Mouse (Mus musculus): ENCODE data around the gene Chit1.

Chit1 gene

DNA sequence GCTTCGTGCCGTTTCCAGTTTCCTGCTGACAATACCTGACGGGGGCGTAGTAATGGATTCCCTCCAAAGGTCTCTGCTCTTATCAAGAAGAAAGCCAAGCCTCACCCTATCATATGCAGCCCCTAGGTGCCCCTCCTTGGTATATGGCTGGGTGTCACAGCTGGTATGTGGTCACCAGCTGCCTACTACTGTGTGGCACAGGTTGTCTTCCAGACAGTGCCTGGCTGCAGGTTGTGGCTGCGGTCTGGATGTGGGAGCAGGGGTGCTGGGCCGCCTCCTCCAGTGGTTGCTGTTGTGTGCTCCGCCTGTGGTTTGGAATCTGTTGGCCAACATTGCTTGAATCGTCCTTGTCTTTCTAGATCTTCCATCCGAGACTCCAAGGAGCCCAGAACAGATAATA lies 39.7 kb downstream of the Chit1 start:
- no peak for DNase-seq

DNA sequence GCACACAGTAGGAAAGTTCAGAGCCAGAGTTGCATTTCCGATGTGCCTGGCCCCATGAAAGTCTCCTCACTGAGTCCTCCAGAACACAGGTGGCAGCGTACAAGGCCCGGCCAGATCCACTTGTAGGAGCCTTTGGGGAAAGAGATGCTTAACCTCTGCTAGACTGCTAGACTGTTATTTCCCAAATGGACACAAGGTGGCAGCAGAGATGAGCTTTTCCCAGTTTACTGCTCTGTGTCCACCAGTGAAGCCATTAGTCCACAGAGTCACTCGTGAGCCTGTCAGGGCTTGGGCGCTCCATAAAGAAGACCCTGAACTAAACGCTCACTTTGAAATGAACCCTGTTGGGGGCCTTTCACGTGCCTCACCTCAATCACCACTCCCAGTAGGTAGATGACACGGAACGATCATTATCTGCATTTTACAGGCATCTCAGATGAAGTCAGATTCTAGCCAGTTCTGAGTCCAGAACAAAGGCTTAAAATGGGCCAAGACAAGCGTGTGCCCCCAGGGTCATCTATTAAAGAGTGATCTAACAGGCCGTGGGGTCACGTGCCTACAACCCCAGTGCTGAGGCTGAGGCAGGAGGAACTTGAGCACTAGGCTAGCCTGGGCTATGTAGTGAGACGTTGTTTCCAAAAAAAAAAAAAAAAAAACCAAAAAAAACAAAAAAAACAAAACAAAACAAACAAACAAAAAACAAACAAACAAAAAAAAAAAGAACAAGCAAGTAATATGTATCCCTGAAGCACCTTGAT lies 40.8 kb downstream of the Chit1 start:
- DNase-seq, result peak; percentile 73

DNA sequence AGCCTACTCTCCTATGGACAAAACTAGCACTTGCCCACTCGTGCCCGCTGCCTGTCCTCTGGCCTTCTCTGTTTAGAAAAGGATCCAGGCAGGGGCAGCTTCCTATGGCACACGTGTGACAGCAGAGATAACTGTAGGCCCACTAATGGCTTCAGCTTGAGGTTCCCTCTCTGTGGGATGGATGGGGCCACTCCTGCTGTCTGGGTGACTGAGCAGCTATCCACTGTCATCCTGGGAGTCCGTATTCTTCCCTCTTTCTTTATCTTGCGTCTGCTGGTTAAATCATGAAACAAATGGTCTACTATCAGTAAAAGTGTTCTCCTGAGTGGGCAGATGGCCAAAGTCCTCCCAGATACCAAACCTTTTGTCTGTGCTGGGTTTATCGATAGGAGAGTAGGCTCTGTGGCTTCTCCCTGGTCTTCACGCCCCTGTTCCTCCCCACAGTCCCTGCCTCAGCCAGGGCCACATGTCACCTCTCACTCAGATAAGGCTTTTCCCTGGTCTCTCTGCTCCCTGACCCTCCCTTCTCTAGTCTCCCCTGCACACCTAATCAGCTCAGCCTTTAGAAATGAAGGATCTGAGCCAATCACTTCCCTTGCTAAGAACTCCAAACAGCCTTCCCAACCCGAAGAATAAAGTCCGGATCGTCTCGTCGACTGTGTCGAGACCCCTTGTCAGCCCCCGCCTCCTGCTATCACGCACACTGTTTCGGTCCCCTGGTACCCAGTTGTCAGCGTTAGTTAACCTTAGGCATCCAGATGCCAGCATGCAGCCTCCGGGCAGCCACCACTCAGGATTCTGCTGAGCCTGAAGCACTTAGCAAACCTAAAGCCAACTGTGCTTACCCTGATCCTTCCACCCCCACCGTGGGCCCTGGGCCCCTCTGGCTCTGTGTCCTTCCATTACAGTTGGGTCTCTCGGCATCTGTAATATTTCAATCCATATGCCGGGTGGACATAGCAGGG lies 41.9 kb downstream of the Chit1 start:
- DNase-seq, result no peak

DNA sequence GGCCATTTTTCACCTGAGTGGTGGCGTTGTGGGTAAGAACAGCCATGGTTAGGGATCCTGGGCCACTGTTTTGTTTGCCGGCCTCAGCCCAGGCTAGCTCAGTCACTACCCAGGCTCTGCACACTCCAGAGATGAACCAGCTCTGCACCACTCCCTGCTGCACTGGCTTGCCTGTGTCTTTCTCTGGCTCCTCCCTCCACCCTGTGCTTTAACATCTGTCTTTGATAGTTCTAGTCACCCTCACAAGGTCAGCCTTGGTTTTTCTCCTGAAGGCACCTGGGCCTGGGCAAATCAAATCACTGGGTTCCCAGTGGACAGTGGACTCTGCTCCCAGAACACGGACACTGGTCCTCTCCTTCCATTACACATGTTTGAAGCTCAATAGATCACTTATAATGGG lies 43.1 kb downstream of the Chit1 start:
- DNase-seq, result no peak

DNA sequence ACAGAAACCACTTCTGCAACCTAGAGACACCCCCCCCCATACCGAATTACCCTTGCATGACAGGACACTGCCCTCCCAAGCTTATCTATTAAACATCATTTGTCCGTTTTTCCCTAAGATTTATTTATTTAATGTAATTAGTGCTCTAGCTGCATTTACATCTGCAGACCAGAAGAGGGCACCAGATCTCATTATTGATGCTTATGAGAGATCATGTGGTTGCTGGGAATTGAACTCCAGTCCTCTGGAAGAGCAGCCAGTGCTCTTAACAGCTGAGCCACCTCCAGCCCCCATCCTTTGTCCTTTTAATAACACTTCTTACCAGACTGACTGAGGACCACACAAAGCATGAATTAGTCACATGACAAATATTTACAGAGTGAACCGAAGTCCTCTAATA lies 43.6 kb downstream of the Chit1 start:
- no peak for DNase-seq

DNA sequence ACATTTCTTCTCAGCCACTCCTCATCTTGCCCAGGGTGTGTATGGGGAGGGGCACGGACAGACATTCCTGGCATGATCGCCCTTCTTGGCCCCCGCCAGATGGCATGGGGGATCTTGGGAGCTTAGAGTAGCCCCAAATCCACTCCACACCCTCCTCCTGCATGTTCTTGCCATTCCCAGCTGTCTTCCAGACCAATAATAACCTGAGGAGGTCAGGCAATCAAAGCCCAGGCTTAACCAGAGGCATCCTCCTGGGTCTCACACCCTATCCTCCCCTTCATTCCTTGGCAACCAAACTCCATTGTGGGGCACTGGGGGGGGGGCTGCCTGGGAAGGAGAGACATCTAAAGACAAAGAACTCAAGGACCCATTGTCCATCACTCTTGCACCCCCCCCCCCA lies 49.4 kb downstream of the Chit1 start:
- no peak for DNase-seq

DNA sequence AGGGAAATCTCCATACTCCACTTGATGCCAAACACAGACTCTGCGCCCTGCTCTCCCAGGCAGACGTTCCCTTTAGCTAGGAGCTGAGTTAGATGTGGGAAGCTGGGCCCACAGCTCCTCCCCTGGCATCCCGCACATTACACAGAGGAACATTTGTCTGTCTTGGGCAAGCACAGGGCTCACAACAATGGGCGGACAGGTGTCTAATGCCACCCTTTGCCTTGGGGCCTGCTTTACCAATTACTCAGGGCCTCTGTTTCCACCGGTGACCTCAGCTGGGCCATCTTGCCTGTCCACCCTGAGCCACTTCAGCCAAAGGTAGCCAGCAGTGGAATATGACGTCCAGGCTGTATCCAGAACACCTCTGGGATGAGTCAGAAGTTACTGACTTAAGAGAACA lies 50.4 kb downstream of the Chit1 start:
- no peak for DNase-seq

DNA sequence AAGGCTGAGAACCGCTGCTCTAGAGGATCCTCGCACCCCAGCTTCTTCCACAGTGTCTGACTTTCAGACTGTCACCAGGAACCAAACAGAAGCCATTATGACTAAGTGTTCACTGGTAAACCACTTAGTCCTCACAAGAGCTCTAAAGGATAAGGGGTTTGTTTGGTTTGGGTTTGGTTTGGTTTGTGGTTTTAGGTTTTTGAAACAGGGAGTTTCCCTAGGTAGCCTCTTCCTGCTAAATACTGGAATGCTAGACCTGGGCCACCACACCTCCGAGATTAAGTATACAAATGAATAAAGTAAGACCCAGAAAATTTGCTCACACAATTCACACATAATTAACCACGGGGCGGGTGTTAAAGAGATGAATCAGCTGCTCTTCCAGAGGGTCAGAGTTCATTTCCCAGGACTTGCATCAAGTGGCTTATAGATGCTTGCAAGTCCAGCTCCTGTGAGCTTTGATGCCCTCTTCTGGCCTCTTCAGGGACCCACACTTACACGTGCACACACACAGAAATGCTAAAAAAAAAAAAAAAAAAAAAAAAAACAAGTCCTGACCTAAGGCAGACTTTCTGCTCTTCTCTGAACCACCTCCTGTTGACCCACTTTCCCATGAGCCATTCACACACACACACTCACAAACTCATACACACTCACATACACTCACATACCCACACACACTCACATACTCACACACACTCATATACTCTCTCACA lies 51.6 kb downstream of the Chit1 start:
- no peak for DNase-seq

DNA sequence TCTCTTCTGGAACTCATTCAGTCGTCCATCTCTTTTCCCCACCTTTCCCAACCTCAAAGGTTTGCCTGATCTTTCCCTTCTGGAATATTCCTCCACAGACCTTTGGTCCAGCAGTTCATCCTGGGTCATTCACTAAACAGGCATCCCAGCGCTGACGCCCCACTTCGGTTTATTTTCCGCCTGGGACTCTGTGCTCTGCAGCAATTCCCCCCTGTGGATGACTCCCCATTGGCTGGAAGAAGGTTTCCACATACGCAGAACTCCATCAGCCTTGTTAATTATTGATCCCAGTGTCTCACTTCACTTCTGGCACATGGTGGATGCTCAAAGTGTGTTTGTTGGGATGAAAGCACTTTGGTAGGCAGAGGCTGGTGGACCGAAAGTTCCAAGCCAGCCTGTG lies 52.4 kb downstream of the Chit1 start:
- no peak for DNase-seq

DNA sequence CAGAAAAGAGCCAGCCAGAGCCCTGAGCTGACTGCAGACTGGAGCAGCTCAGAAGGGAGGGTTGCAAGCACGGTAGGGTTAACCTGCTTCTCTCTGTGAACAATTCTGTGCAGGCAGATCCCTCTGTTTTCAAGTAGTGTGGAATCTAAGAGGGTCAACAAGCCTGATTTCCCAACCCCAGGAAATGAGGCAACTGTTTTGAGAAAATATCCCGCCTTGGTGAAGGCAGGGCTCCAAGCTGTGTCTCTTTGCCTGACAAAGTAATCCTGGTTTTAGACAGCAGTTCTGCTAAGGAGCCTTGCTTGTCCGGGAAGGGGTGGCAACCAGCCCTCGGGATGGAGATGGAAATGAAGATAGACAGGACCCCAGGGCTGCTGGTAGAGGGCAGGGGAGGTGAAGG lies 53.4 kb downstream of the Chit1 start:
- no peak for DNase-seq

DNA sequence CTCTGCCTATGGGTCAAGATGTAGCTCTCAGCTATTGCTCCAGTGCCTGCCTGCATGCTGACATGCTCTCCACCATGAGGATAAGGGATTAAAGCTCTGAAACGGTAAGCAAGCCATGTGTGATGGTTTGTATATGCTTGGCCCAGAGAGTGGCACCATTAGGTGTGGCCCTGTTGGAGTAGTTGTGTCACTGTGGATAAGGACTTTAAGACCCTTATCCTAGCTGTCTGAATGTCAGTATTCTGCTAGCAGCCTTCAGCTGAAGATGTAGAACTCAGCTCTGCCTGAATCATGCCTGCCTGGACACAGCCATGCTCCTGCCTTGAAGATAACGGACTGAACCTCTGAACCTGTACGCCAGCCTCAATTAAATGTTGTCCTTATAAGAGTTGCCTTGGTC lies 55.5 kb downstream of the Chit1 start:
- DNase-seq, result no peak

DNA sequence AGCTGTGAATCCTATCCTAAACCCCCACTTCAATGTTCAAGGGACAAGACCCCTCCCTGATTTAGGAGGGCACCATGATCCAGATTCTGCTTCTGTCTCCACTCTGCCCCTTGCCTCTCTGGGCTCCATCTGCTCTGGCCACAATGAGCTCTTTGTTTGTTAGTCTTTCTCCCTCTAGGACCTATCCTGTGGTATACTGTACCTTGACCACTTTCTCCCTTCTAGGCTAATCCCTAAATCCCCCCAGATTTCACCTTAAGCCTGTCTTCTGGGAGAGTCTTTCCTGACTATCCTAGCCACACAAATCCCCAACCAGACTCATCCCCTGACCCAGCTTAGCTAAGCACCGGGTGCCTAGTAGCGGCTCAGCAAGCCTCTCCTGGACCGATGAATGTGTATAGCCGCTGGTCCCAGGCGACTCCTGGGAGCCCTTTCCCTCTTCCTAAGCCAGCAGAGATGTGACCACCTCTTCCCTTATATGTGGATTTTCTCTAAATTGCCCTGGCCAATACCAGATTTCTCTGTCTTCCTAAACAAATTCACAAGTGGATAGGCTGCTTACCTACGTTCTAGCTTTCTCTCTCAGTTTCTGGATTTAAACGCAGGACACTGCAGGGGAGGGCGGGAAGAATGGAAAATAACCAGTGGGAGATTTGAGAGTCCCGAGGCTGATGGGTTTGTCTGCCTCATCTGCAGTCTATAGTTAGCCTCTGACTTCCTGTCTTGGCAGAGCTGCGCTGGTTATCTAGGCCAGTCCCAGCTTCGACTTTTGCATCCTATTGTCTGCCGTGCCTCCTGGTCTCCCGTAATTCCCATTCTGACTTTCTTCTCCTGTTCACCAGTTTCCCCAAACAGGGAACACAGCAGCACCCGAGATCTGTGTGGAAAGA lies 56.6 kb downstream of the Chit1 start:
- DNase-seq, result no peak

DNA sequence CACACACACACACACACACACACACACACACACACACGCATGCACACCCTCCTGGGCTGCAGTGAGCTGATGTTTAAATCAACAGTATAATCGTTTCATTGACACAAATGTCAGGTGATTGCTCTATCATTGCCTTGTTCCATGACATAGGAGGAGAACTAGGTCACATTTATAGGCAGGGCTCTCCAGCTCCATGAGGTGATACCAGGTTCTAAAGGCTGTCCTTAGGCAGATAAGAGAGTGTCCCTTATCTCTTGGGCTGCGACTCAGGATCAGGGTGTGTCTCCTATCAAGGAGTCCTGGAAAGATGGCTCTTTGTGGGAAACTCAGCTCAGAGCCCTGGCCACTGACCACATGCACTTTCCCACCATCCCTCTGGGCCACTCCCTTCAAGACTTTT lies 57.5 kb downstream of the Chit1 start:
- no peak for DNase-seq

DNA sequence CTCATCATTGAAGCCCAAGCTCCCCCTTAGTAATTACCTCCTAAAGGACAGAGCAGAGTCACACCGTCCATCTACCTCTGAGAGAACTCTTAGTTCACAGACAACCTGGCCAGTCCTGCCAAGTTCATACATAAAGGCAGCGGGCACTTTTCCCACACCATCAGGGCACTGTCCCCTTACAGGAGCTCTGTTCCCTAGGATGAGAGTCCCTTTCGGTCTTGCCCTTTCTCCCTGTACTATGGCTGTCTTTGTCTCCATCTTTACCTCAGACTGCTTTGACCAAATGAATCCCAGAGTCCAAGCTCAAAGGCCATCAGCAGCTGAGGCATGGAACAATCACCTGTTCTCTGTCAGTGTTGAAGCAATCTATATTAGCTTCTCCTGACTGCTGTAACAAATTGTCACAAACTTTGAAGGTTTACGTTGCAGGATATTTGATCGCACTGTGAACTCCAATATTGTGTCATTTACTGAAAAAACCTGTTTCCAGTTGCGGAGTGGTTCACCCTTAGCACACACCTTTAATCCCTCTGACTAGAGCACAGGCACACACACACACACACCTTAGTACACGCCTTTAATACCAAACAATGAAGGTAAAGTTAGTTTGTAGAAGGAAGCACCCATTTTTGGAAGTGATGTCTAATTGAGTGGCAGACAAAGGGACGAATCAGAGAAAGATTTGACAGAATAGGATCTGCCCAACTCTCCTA lies 58.1 kb downstream of the Chit1 start:
- DNase-seq, result no peak

DNA sequence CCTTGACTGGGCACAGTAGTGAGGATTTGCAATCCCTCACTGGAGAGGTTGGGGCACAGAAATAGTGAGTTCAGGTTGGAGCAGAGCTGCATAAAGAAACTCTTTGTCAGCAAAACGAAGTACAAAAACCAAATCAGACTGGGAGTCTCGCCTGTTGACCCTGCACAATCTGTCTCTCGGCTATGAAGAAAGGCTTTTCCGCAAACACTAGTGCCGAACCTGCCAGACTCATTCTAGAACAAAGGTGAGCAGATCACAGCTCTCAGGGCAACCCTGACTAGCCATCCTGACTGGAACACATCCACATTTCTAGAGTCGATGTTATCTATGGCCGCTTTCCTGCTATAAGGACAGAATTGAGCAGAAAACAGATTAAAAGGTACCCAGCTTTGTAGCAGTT lies 62.0 kb downstream of the Chit1 start:
- DNase-seq, result no peak

DNA sequence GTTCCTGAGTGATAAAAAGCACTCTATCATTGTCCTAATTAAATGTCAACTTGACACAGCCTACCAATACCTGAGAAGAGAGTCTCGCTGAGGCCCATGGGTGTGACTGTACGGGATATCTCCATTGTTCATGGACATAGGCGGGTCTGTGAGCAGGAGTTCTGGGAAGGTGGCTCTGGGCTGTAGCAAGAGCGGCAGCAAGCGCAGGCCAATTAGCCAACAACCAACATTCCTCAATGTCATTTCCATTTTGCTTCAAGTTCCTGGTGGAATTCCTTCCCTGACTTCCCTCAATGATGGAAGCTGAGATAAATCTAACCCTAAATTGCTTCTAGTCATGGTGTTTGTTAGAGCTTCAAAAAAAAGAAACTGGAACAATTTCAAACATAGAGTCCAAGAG lies 66.9 kb downstream of the Chit1 start:
- DNase-seq, result no peak

DNA sequence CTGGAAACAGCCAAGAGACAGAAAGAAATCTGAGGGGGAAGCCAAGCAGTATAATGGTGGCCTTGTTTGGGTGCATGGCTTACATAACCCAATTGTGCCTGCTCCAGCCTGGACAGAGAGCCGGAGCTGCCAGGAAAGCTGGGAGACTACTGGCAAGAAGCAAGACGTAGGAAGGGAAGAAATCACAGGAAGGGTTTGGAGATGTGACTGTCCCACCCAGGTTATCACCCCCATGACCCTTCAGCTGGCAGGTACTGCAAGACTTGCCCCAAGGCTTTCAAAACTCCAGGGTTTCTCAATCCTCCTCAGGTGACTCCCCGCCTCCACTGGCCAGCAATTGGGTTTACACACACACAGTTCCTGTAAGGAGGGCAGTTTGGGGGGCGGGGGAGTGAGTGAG lies 71.0 kb downstream of the Chit1 start, which contains the start of gene Chil1:
Gene Chil1, plus strand, starts transcription at position 152 of the 400 bp plus-strand sequence.
- DNase-seq, result no peak

DNA sequence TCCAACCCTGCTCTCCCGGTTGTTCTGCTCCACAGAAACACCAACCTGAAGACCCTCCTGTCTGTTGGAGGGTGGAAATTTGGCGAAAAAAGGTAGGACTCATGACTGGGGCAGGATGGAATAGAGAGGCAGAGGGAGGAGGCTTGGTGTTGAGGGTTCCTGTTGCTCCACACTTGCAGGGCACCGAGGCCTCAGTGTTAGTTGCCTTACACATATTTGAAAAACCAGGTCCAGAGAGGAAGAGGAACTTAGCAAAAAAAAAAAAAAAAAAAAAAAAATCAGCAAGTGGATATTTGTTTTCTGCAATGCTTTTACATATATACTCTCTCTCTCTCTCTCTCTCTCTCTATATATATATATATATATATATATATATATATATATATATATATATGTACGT lies 73.0 kb downstream of the Chit1 start:
- no peak for DNase-seq

DNA sequence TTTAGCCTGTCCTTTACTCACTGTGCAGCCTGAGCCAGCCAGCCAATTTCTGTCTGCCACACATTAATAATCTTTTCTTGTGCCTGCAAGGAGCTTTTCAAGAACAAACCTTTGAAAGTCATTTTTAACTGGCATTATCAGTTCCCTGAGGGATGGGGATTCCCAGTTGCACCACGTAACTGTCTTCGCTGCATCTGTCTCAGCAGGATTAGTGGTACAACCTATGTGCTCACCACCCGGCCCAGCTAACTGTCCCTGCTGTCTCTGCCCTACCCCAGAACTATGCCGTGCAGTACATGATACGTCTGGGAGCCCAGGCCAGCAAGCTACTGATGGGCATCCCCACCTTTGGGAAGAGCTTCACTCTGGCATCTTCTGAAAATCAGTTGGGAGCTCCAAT lies 77.2 kb downstream of the Chit1 start:
- no peak for DNase-seq

DNA sequence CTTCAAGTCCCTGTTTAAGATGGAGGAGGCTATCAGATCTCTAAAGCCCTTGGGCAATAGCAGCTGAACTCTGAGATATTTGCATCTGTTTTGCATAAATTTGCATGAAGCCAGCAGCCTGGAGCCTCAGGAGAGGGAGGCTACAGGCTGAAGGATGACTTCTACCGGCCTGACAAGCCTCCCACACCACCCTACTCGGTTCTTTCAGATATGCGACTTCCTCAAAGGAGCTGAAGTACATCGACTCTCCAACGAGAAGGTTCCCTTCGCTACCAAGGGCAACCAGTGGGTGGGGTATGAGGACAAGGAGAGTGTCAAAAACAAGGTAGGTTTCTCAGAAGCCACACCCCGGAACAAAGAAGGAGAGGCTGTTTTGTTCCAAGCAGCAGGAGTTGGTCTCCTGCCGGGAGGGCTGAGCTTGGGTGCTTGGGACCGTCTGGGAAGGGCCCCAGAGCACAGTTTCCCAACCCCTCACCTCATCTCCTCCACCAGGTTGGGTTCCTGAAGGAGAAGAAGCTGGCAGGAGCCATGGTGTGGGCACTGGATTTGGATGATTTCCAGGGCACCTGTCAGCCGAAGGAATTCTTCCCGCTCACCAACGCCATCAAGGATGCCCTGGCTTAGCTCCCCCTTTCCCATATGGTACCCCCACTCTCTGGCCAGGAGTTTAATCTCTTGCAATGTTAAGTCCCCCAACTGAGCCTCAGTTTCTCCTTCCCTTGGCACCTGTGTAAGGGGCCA lies 78.1 kb downstream of the Chit1 start:
- no peak for DNase-seq

DNA sequence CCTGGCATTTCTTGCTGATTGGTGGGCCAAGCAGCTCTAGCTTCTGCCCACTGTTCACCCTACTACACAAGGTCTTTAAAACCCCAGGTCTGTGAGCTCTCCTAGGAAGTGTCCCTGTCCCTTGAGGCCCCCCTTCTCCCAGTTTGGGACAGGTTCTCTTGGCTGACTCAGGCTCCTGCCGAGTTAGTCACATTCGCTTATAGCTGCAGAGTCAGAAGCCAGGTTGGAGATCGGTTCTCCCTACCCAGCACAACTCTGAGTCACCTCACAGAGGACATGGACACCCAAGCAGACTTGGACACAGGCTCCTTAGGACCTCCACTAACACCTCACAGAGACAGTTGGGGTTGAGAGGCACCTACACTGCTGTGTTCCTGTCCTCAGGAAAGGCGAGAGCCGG lies 80.2 kb downstream of the Chit1 start:
- DNase-seq, result no peak
